Mouse (Mus musculus) cerebellum, adult 2 months (tissue): Measurements from ENCODE around the gene Gfod2. TPM values are rescaled to one million over a fixed set of nuclear protein-coding genes. Genes with fewer than 3 reads are reported as not detected.
A peak's percentile ranks its signal among the peaks of the same experiment; 100 is the strongest.

Experiments used
- DNase-seq, 2 experiments: peaks; one replicate each; pipeline ENCODE4 v3.0.0; 2021
- H3K27ac ChIP-seq: fragments of 200-500 bp; 2 replicates; pipeline ENCODE4 v1.5.1; 2012; ENCODE audit warnings: low read length, control low read depth, inconsistent platforms; ENCODE audit not compliant: insufficient read depth
- H3K27me3 ChIP-seq: fragments of 200-500 bp; 2 replicates; pipeline ENCODE4 v1.6.1; 2012; ENCODE audit warnings: inconsistent platforms, mild to moderate bottlenecking, low read length, moderate library complexity; ENCODE audit not compliant: control insufficient read depth, insufficient read depth
- H3K4me1 ChIP-seq: fragments of 200-500 bp; 2 replicates; pipeline ENCODE4 v1.6.1; 2011; ENCODE audit warnings: low read length; ENCODE audit not compliant: control insufficient read depth, insufficient read depth
- H3K4me3 ChIP-seq: fragments of 200-500 bp; replicated peaks from 2 replicates; pipeline ENCODE3; 2011; ENCODE audit warnings: mild to moderate bottlenecking, low read depth, low read length, control low read depth; ENCODE audit not compliant: insufficient read depth
- CTCF ChIP-seq: fragments of 200-500 bp; IDR thresholded peaks from 2 replicates; pipeline ENCODE4 v1.5.1; 2011; ENCODE audit warnings: low read depth, mild to moderate bottlenecking, control low read depth, low read length, moderate library complexity, borderline replicate concordance; ENCODE audit not compliant: insufficient read depth
- POLR2A ChIP-seq: fragments of 200-500 bp; IDR thresholded peaks from 2 replicates; pipeline ENCODE4 v1.6.1; 2011; ENCODE audit warnings: low read length, control low read depth, borderline replicate concordance; ENCODE audit not compliant: insufficient read depth
- WGBS: fragments of 180-500 bp; shearing (Covaris S2); methylation state at CpG from one replicate; pipeline ENCODE4 v1.1.7; 2018; 5-methylcytosine and 5-hydroxymethylcytosine counted together
- polyA plus RNA-seq: library from polyadenylated mRNA; depleted of rRNA; stranded (reverse); fragments of >200 nt; gene quantifications from 2 replicates; pipeline ENCODE4 v1.2.3, GENCODE M21; 2012

Gene Gfod2
- polyA plus RNA-seq, 1 experiment, result 20.7 TPM

DNA sequence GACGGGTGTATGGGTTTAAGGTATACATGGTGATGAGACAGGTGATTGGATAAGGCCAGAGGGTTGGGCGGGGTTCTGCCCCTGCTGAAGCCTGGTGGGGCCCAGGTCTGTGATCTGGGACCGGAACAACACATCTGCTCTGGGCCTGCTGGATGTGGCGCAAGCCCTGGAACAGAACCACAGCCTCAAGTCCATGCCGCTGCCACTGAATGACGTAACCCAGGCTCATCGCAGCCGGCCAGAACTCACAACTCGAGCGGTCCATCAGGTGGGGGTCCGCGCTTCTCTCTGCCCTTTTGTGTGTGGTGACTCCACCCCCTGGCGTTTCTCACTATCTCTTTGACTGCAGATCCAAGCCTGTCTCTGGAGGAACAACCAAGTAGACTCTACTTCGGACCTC lies 67.5 kb downstream of the Gfod2 start:
- H3K27ac ChIP-seq, result no peak overlapping the region
- peaks cover 11% of the 10 kb centered on the region for H3K4me1 ChIP-seq
- no peak for DNase-seq
- TF ChIP-seq CTCF (no peak), POLR2A (no peak)
- no peaks in the 10 kb centered on the region for H3K27me3 ChIP-seq
- no peak overlapping the region for H3K4me3 ChIP-seq
- 82% methylated on average over 14 of the region's 14 CpGs for WGBS

DNA sequence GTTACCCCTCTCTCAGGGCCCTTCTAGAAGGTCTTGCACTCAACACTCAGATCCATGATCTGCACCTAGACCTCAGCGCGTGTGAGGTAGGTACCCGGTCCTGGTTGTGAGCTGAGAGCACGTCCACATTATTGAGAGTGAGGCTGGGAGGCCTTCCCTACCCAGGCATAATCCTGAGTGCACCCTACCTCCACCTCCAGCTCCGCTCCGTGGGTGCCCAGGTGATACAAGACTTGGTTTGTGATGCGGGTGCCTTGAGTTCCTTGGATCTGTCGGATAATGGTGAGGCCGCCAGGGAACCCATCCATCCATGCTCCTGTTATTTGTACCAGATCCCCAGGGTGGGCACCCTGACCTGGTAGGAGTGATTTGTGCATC lies 68.5 kb downstream of the Gfod2 start:
- H3K27ac ChIP-seq, result no peak overlapping the region
- no peak for TF ChIP-seq CTCF
- H3K4me1 ChIP-seq, result peaks cover 8% of the 10 kb centered on the region; the same call in 1 of the 2 replicates
- WGBS, result 93% methylated on average over 9 of the region's 9 CpGs
- H3K27me3 ChIP-seq, result no peaks in the 10 kb centered on the region
- no peak for DNase-seq
- H3K4me3 ChIP-seq, result no peak overlapping the region

DNA sequence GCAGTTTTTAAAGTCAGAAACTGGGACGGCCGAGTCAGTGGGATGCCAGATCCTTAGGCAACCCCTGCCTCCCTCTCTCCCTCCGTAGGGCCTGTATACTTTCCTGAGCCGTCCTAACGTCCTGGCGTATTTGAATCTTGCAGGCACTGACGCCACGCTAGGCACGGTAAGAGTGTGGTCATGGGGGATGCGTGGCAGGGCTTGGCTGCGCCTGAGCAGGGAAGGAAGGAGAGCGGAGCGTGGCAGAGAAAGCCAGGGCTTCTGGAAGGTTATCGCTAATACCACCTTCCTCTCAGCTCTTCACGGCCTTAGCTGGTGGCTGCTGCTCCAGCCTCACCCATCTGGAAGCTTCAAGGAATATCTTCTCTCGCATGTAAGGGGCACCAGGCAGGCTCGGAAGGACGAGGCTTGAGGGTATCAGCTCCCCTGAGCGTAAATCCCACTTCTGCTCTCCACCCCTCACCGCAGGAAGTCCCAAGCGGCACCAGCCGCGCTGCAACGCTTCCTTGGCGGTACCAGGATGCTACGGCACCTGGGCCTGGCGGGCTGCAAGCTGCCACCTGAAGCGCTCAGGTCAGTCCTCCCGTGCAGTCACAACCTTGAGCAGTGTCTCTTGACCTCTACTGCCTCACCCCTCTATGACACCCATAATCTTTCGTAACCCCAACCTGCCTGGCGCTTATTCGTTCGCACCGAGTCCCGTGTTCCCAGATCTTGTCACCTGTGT lies 69.0 kb downstream of the Gfod2 start:
- H3K27me3 ChIP-seq, result no peaks in the 10 kb centered on the region
- TF ChIP-seq CTCF, result no peak
- no peak for TF ChIP-seq POLR2A
- H3K4me1 ChIP-seq, result peaks cover 7% of the 10 kb centered on the region; the same call in 1 of the 2 replicates
- H3K4me3 ChIP-seq, result no peak overlapping the region
- 72% methylated on average over 35 of the region's 35 CpGs for WGBS
- no peak overlapping the region for H3K27ac ChIP-seq
- no peak for DNase-seq

DNA sequence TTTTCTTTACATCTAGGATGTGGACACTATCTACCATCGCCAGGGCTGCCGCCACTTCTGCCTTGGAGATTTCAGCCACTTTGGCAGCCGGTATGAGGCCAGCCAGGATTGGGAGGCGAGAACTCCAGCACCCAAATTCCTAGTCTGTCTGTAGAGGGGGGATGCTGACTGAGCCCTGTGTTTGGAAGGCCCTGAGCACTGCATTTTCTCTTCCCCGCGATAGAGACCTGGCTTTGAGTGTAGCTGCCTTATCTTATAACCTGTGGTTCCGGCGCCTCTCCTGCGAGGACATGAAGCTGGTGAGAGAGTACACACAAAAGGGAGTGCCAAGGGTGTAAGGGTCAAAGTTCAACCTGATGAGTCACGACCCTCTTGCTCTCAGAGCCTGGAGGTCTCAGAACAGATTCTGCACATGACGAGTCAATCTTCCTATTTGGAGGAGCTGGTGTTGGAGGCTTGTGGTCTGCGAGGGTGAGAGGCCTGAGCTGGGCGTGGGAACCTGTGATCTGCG lies 70.2 kb downstream of the Gfod2 start:
- 72% methylated on average over 14 of the region's 14 CpGs for WGBS
- no peak overlapping the region for H3K4me3 ChIP-seq
- no peak overlapping the region for H3K27ac ChIP-seq
- no peak for DNase-seq
- H3K4me1 ChIP-seq, result peaks cover 7% of the 10 kb centered on the region; the same call in 1 of the 2 replicates
- no peaks in the 10 kb centered on the region for H3K27me3 ChIP-seq
- no peak for TF ChIP-seq POLR2A
- no peak for TF ChIP-seq CTCF

DNA sequence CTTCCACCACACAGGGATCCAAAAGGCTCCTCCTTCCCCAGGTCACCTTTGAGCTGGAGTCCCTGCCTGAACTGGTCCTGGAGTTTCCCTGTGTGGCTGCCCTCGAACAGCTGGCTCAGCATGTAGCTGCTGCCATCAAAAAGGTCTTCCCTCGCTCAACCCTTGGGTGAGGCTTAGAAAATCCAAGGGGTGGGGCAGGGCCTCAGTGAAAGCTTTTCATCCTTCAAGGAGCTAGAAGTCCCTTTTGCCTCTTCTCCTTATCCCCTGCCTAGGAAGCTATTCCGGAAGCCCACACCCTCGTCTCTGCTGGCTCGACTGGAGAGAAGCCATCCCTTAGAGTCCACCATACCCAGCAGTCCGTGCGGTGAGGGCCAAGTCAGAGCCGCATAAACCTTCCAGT lies 71.0 kb downstream of the Gfod2 start:
- Histone ChIP-seq H3K27me3 (no peaks in the 10 kb centered on the region), H3K27ac (no peak overlapping the region), H3K4me3 (no peak overlapping the region), H3K4me1 (peaks cover 7% of the 10 kb centered on the region; the same call in 1 of the 2 replicates)
- no peak for TF ChIP-seq POLR2A
- TF ChIP-seq CTCF, result no peak
- DNase-seq, result no peak
- WGBS, result 57% methylated on average over 8 of the region's 8 CpGs

DNA sequence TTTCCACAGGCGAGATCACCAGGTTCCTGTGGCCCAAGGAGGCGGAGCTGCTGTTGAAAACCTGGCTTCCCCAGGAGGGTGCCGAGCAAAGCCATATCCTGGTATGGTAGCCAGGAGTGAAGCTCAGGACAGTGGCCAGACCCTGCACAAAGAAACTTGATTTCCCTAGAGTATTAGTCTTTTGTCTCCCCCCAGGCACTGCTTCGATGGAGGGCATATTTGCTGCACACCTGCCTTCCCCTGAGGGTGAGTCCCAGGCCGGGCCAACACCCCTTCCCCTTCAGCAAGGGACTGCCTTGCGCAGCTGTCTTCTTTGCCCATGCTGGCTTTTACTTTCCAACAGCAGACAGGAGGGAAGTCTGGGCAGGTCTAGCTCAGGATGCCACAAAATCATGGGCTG lies 71.9 kb downstream of the Gfod2 start:
- TF ChIP-seq CTCF, result no peak
- TF ChIP-seq POLR2A, result no peak
- no peak overlapping the region for H3K4me3 ChIP-seq
- no peaks in the 10 kb centered on the region for H3K27me3 ChIP-seq
- WGBS, result 45% methylated on average over 6 of the region's 6 CpGs
- no peak overlapping the region for H3K27ac ChIP-seq
- peaks cover 7% of the 10 kb centered on the region; the same call in 1 of the 2 replicates for H3K4me1 ChIP-seq
- no peak for DNase-seq

DNA sequence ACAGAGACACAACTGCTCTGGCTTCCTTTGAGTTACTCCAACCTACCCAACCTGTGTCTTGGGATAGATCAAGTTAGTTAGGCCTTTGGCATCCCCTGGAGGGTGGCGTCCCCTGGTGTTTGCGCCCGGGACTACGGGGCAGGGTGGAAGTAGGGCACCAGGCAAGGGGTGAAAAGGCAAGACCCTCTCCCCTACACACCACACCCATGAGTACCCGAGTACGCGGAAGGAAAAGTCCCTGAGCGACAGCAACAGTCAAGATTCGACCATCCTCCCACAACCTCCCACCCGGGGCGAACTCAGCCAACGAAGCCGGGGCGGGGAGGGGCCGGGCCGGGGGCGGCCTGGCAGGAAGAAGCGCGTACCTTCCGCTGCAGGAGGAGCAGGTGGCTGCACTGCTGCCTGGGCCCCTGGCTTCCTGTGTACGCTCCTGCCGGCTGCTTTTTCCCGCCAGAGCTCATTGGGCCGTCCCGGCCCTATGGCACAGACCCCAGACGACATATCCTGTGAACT lies 72.6 kb downstream of the Gfod2 start, which contains the start of gene Carmil2:
TSS of gene Carmil2 (plus strand) at position 479 of the 513 bp plus-strand sequence.
- 5% methylated on average over 26 of the region's 26 CpGs for WGBS
- H3K4me3 ChIP-seq, result peak within 1 kb of the TSS; percentile 8
- H3K27me3 ChIP-seq, result no peaks in the 10 kb centered on the region
- TF ChIP-seq CTCF (peak; percentile 73), POLR2A (no peak)
- H3K27ac ChIP-seq, result no peak within 1 kb of the TSS
- DNase-seq, result peak in 1 of 2 experiments; percentile 60
- peaks cover 7% of the 10 kb centered on the region; the same call in 1 of the 2 replicates for H3K4me1 ChIP-seq

DNA sequence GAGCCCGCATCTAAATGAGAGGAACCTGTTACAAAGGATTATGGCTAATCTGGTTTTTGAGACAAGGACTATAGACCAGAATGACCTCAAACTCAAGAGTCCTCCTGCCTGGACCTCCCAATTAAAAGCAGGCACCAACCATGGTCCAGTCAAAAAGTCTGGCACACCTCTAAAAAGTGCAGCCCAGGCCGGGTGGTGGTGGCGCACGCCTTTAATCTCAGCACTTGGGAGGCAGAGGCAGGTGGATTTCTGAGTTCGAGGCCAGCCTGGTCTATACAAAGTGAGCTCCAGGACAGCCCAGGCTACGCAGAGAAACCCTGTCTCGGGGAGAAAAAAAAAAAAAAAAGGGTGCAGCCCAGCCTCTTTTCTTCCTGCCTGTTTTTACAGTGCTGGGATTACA lies 73.1 kb downstream of the Gfod2 start:
- H3K27me3 ChIP-seq, result no peaks in the 10 kb centered on the region

More for the DNA sequence above, 73.1 kb downstream of the Gfod2 start:
- TF ChIP-seq CTCF, result no peak
- no peak for TF ChIP-seq POLR2A
- no peak overlapping the region for H3K27ac ChIP-seq
- 81% methylated on average over 7 of the region's 7 CpGs for WGBS
- no peak overlapping the region for H3K4me3 ChIP-seq
- peaks cover 7% of the 10 kb centered on the region; the same call in 1 of the 2 replicates for H3K4me1 ChIP-seq
- DNase-seq, result no peak
